Mouse (Mus musculus) ovary, adult 18-20 months (tissue): ENCODE data around the gene Megf8.

ENCODE experiments used
- DNase-seq: peaks from one replicate; pipeline ENCODE4 v3.0.0; 2022; ENCODE audit warnings: low spot score, mixed read lengths

Megf8 gene

DNA sequence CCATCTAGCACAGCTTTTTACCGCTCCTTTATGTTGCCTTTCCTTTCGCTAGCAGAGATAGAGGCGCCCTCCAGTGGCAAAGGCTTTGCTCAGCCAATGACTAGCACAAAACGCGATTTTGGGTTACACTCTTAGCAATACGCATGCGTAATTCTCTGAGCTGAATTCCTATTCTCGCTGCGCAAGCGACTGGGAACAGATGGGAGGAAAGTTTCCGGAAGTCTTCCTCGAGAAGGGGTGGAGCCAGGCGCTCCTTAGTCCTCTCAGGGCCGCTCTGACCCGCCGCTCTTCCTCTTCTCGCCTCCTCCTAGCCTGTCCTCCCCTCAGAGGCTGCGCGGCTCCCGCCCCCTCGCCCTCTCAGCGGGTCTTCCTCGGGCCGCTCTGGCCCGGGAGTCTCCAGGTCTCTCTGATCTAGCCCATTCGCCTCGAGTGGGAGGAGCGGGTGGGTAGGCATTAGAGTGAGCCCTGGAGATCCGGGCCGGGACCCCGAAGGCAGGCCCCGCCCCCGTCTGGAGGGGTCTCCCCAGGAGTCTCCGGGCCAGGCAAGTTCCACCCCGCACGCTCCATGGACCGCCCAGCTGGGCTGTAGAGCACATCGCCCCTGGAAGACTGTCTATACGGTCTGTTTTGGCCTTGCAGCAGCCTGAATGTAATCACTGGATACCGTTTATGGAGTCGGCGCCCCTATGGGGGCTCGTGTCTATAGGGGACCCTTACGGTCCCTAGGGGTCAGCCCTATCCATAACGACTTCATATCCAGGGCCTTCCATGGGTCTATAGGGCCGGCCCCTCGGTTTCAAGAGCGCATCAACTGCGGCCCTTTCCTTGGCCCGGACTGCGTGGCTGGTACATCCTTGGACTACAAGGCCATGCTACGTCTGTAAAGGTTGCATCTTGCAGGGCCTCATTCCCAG, at the start of gene Megf8:
Gene Megf8 (plus strand): TSS at position 633 of the 914 bp plus-strand sequence.
- peak; percentile 96 for DNase-seq

DNA sequence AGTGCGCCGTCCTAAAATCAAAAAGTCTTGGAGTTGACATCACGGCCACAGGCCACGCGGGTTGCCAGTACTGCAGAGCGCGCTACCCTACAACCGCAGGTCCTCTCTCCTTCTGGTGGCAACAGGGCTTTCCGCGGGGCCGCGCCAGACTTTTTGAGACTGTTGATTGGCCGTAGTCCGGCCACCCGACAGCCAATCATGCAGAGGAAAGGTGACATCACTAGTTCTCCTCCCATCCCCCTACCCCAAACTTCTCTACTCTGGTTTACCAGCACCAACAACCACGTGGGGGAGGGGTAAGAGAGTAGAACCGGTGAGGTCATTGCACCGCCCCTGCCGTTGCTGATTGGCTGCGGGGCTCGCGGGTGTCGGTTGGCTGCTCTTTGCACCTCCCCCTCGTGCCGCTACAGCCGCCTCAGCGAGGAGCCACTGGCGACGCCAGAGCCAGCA, 49.6 kb upstream of the Megf8 start, which contains the start of gene Cic:
Gene Cic (plus strand): TSS at position 404 of the 450 bp plus-strand sequence.
- peak; percentile 98 for DNase-seq

DNA sequence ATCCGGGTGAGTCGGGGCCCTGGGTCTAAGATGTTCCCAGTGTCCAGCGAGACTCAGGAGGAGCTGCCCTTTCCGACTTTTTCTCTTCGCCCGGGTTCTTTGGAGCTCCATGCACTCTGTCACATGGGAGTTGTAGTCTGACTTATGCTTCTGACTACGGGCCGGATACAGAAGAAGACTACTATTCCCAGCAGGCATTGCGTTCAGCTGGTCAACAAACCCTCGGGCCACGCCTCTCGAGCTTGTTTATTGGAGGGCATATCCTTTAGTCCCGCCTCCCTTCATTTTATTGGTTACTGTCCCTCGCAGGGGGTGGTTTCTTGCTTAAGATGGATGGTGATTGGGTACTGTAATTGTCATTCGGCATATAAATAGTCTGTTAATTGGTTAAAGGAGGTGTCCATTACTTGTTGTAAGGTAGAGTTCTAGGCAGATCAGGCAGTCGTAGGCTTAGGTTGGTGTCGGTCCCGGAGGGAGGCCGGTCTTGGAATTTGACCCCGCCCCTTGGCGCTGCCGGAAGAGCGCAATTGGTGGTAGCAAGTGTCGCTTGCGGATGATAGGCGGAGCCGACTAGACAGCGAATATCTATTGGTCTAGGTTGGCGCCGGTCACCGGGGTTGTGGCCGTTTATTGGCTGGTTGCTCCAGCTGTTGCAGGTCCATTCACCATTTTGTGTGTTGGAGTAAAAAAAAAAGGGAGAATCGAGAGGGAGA, 49.1 kb upstream of the Megf8 start:
- peak; percentile 100 for DNase-seq

GRCm38 (mm10) chr7:25268588-25268987, 48.4 kb upstream of the Megf8 start:
- DNase-seq, result no peak

DNA sequence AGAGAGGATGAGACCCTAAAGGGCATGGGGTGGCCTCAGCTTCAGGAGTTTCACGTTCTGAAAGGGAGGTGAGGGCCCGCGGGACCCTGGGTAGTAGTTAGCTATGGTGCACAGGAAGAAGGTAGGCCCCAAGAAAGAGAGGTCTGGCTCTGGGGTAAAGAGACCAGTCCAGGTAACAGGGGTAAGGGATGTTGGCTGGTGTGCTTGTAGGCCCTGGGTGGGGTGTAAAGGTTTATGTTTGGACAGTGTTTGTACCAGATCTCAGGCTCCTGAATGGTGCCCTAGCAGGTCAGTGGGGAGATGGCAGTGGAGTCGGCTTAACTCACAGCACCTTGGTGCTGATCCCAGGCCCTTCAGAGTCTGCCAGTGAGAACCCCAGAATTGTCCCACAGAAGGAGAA, 47.9 kb upstream of the Megf8 start:
- DNase-seq, result no peak

- peak; percentile 6 for DNase-seq
These were observed 47.3 kb upstream of the Megf8 start for GRCm38 (mm10) chr7:25269545-25270271.

GRCm38 (mm10) chr7:25270652-25271633, 46.0 kb upstream of the Megf8 start:
- DNase-seq, result peak; percentile 7

DNA sequence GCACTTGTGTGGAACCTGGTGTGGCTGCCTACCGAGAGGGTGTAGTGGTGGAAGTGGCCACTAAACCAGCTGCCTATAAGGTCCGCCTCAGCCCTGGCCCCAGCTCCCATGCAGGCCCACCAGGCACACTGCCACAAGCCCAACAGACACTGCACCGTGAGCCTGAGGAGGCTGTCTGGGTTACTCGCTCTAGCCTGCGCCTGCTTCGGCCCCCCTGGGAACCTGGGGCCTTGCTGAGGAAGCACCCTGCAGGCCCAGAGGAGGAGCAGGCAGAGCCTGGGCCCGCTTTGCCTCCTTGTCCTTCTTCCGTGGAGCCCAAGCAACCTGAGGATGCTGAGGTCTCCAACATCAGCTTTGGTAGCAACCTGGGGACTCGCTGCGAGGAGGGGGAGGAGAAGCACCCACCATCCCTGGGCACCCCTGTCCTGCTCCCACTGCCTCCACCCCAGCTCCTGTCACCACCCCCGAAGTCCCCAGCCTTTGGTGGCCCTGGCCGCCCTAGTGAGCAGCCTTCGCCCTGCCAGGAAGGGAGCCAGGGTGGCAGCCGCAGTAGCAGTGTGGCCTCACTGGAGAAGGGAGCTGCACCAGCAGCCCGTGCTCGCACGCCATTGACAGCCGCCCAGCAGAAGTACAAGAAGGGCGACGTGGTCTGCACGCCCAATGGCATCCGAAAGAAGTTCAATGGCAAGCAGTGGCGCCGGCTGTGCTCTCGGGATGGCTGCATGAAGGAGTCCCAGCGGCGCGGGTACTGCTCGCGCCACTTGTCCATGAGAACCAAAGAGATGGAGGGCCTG, 45.1 kb upstream of the Megf8 start:
- no peak for DNase-seq

DNA sequence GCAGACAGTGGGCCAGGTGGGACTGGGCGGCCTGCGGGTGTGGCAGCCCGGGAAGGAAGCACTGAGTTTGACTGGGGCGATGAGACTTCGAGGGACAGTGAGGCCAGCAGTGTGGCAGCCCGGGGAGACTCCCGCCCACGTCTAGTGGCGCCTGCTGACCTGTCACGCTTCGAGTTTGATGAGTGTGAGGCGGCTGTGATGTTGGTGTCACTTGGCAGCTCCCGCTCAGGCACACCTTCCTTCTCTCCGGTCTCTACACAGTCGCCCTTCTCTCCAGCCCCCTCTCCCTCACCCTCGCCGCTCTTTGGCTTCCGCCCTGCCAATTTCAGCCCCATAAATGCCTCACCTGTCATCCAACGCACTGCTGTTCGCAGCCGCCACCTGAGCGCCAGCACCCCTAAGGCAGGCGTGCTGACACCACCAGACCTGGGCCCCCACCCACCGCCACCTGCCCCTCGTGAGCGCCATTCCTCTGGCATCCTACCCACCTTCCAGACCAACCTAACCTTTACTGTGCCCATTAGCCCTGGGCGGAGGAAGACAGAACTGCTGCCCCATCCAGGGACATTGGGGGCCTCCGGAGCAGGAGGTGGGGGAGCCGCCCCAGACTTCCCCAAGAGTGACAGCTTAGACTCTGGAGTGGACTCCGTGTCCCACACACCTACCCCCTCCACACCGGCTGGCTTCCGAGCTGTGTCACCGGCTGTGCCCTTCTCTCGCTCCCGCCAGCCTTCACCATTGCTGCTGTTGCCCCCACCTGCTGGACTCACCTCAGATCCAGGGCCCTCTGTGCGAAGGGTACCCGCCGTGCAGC, 44.3 kb upstream of the Megf8 start:
- no peak for DNase-seq

DNA sequence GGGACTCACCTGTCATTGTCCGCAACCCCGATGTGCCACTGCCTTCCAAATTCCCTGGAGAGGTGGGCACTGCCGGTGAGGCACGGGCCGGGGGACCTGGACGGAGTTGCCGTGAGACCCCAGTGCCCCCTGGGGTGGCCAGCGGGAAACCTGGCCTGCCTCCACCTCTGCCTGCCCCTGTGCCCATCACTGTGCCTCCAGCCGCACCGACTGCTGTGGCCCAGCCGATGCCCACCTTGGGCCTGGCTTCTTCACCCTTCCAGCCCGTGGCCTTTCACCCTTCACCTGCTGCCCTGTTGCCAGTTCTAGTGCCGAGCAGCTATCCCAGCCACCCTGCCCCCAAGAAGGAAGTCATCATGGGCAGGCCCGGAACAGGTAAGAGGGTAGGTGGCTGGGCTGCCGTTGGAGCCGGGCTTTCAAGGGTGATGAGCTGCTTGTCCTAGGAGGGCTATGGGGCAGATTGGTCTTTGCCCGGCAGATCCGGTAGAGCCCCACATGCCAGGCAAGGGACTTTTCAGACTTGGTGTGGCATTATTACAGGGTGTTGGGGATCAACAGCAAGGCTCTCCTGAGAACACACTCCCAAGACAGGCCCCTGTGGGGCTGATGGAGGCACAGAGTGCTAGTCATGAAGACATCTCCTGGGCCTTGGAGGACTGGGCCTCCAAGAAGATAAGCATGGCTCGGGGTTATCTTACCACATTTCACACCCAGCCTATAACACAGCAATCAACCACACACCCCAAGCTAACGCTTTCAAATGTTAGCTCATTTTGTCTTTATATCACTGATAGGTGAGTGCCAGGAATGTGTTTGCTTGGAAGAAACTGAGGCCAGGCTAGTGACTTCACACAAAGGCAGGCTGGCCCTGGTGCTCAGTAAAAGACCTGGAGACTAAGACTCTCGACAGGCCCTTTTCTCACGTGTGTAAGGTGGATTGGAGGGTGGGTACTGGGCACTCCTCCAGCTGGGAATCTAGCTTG, 43.4 kb upstream of the Megf8 start:
- no peak for DNase-seq

- DNase-seq, result no peak
These were observed 42.4 kb upstream of the Megf8 start for GRCm38 (mm10) chr7:25274571-25274970.

DNA sequence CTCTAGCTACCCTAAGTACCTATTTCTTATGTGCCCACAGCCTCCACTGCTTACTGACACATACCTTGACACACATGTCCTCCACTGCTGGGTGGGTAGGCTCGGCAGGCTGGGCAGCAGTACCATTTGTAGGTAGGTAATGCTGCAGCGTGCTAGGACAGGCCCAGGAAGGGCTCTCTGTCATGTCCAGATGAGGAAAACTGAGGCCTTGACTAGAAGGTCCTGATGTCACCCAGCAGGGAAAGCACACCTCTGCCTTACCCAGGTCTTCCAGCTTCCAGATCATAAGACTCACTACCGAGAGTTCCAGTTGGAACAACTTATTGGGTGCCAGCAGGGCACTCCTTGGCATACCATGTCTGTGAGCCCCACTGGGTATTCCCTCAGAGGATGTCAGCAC, 42.0 kb upstream of the Megf8 start:
- no peak for DNase-seq

DNA sequence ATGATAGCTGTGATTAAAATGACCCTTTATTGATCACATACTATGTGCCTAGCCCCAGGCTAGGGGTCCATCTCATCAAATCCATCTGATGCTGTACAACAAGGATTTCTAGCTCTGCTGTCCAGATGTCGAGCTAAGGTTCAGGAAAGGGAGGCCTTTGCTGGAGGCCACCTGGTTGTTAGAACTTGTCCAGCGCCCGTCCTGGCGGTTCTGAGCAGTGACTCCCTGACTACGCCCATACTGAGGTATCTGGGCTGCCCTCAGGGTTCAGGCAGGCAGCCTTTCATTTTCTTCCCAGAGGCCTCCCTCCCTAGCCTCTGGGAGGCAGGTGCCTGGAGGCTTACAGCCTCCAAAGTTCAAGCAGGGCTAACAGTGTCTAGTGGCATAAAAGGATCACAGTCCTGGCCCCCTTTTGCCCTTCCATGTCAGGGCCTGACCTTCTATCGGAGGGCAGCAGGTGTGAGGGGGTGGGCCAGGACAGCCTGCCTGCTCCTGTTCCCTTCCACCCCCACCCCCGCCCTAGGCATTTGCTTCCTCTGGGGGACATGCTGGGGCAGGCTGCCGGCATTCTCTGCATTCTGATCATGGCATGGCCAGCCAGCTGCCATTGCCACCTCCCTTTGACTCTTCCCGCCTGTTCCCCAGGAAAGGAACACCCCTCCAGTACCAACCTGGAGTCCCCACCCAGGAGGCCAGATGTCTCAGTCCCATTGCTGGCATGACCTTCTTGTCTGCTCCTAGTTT, 41.2 kb upstream of the Megf8 start:
- DNase-seq, result no peak

- no peak for DNase-seq
These were observed 39.6 kb upstream of the Megf8 start for GRCm38 (mm10) chr7:25277405-25277804.

- no peak for DNase-seq
These were observed 39.0 kb upstream of the Megf8 start for GRCm38 (mm10) chr7:25277998-25278340.

- DNase-seq, result peak; percentile 83
These were observed 38.5 kb upstream of the Megf8 start for GRCm38 (mm10) chr7:25278341-25279075.
